Mouse (Mus musculus) forebrain, embryonic 10.5 days (tissue): ENCODE data around the gene Alox5ap. TPM values are rescaled to one million over a fixed set of nuclear protein-coding genes. Genes with fewer than 3 reads are reported as not detected.
A peak's percentile ranks its signal among the peaks of the same experiment; 100 is the strongest.

Source experiments
- DNase-seq: peaks from one replicate; pipeline ENCODE4 v3.0.0-alpha.2; 2017; ENCODE audit warnings: low spot score; ENCODE audit errors: extremely low spot score
- H3K27ac ChIP-seq: fragments of 300-500 bp; sonication (generic); 2 replicates; pipeline ENCODE4 v1.5.1; 2016; ENCODE audit warnings: mild to moderate bottlenecking
- H3K27me3 ChIP-seq: fragments of 300-500 bp; sonication (generic); 2 replicates; pipeline ENCODE4 v1.6.1; 2016; ENCODE audit warnings: mild to moderate bottlenecking; ENCODE audit not compliant: poor library complexity, severe bottlenecking
- H3K36me3 ChIP-seq: fragments of 300-500 bp; sonication (generic); replicated peaks from 2 replicates; pipeline ENCODE4 v1.6.1; 2016; ENCODE audit warnings: mild to moderate bottlenecking, moderate library complexity
- H3K4me1 ChIP-seq: fragments of 300-500 bp; sonication (generic); 2 replicates; pipeline ENCODE4 v1.6.1; 2016
- H3K4me3 ChIP-seq: fragments of 300-500 bp; sonication (generic); 2 replicates; pipeline ENCODE4 v1.5.1; 2016; ENCODE audit warnings: mild to moderate bottlenecking, moderate library complexity
- H3K9me3 ChIP-seq: fragments of 300-500 bp; sonication (generic); 2 replicates; pipeline ENCODE4 v1.6.1; 2016; ENCODE audit warnings: mild to moderate bottlenecking, moderate library complexity
- WGBS: fragments of 180-500 bp; shearing (Covaris S2); methylation state at CpG from one replicate; pipeline ENCODE4 v1.1.7; 2016; 5-methylcytosine and 5-hydroxymethylcytosine counted together
- polyA plus RNA-seq: library from polyadenylated mRNA; unstranded; fragments of >200 nt; fragmentation: Nextera tagmentation; extraction: Ambion mirVana; gene quantifications from 2 replicates; pipeline ENCODE4 v1.2.1, GENCODE M21; 2016

Gene Alox5ap
- polyA plus RNA-seq, 1 experiment from 2014 or later, result 3.9 TPM

- Histone ChIP-seq H3K4me1 (peaks cover 16% of the 10 kb centered on the region), H3K27me3 (peaks cover 21% of the 10 kb centered on the region), H3K36me3 (no peaks in the 10 kb centered on the region), H3K4me3 (no peak overlapping the region), H3K27ac (no peak overlapping the region), H3K9me3 (no peaks in the 10 kb centered on the region; the same call in 1 of the 2 replicates)
- 86% methylated on average over 5 of the region's 5 CpGs for WGBS
- DNase-seq, result no peak
Observed at GRCm38 (mm10) chr5:149291266-149291665, 26.7 kb downstream of the Alox5ap start.

GRCm38 (mm10) chr5:149293071-149293470 is 28.5 kb downstream of the Alox5ap start:
- peaks cover 3% of the 10 kb centered on the region; the same call in 1 of the 2 replicates for H3K9me3 ChIP-seq
- DNase-seq, result no peak
- no peaks in the 10 kb centered on the region for H3K4me1 ChIP-seq
- H3K27ac ChIP-seq, result no peak overlapping the region
- no peaks in the 10 kb centered on the region for H3K36me3 ChIP-seq
- WGBS, result 92% methylated on average over 4 of the region's 4 CpGs
- no peak overlapping the region for H3K4me3 ChIP-seq
- peaks cover 3% of the 10 kb centered on the region for H3K27me3 ChIP-seq

- no peaks in the 10 kb centered on the region for H3K27me3 ChIP-seq
- WGBS, result 94% methylated on average over 6 of the region's 6 CpGs
- H3K9me3 ChIP-seq, result peaks cover 3% of the 10 kb centered on the region; the same call in 1 of the 2 replicates
- H3K4me1 ChIP-seq, result no peaks in the 10 kb centered on the region
- H3K27ac ChIP-seq, result no peak overlapping the region
- H3K36me3 ChIP-seq, result no peaks in the 10 kb centered on the region
- no peak overlapping the region for H3K4me3 ChIP-seq
- no peak for DNase-seq
Observed at GRCm38 (mm10) chr5:149296808-149297207, 32.2 kb downstream of the Alox5ap start.

- Histone ChIP-seq H3K36me3 (no peaks in the 10 kb centered on the region), H3K4me3 (no peak overlapping the region), H3K9me3 (peaks cover 3% of the 10 kb centered on the region; the same call in 1 of the 2 replicates), H3K27me3 (no peaks in the 10 kb centered on the region), H3K27ac (no peak overlapping the region), H3K4me1 (no peaks in the 10 kb centered on the region)
- WGBS, result 77% methylated on average over 2 of the region's 2 CpGs
- no peak for DNase-seq
Observed at GRCm38 (mm10) chr5:149297464-149297863, 32.9 kb downstream of the Alox5ap start.

- no peak for DNase-seq
- H3K36me3 ChIP-seq, result no peaks in the 10 kb centered on the region
- no peak overlapping the region for H3K4me3 ChIP-seq
- 71% methylated on average over 4 of the region's 4 CpGs for WGBS
- no peaks in the 10 kb centered on the region for H3K4me1 ChIP-seq
- no peaks in the 10 kb centered on the region for H3K27me3 ChIP-seq
- no peak overlapping the region for H3K27ac ChIP-seq
- peaks cover 3% of the 10 kb centered on the region; the same call in 1 of the 2 replicates for H3K9me3 ChIP-seq
Observed at GRCm38 (mm10) chr5:149298234-149298633, 33.7 kb downstream of the Alox5ap start.

- no peaks in the 10 kb centered on the region for H3K27me3 ChIP-seq
- H3K9me3 ChIP-seq, result peaks cover 3% of the 10 kb centered on the region; the same call in 1 of the 2 replicates
- no peak for DNase-seq
- no peaks in the 10 kb centered on the region for H3K36me3 ChIP-seq
- H3K4me3 ChIP-seq, result no peak overlapping the region
- WGBS, result 66% methylated on average over 23 of the region's 23 CpGs
- peaks cover 21% of the 10 kb centered on the region for H3K4me1 ChIP-seq
- peak overlapping the region; percentile 45; the same call in 1 of the 2 replicates for H3K27ac ChIP-seq
Observed at GRCm38 (mm10) chr5:149312884-149313652, 48.5 kb downstream of the Alox5ap start.

GRCm38 (mm10) chr5:149314514-149315081 is 50.0 kb downstream of the Alox5ap start:
- Histone ChIP-seq H3K27ac (no peak overlapping the region), H3K9me3 (peaks cover 3% of the 10 kb centered on the region; the same call in 1 of the 2 replicates), H3K36me3 (no peaks in the 10 kb centered on the region), H3K27me3 (0 out of 2 replicates have a peak, but pooled peaks cover 5% of the 10 kb centered on the region), H3K4me3 (no peak overlapping the region), H3K4me1 (peaks cover 28% of the 10 kb centered on the region)
- WGBS, result 89% methylated on average over 12 of the region's 12 CpGs
- DNase-seq, result no peak

GRCm38 (mm10) chr5:149316926-149317325 is 52.4 kb downstream of the Alox5ap start:
- H3K4me3 ChIP-seq, result no peak overlapping the region
- WGBS, result 26% methylated on average over 4 of the region's 4 CpGs
- no peaks in the 10 kb centered on the region for H3K36me3 ChIP-seq
- 0 out of 2 replicates have a peak, but pooled peaks cover 5% of the 10 kb centered on the region for H3K27me3 ChIP-seq
- H3K27ac ChIP-seq, result peak overlapping the region; percentile 51; the same call in 1 of the 2 replicates
- H3K4me1 ChIP-seq, result peaks cover 51% of the 10 kb centered on the region
- peak; percentile 45 for DNase-seq
- peaks cover 3% of the 10 kb centered on the region; the same call in 1 of the 2 replicates for H3K9me3 ChIP-seq

GRCm38 (mm10) chr5:149319874-149320323 is 55.3 kb downstream of the Alox5ap start:
- no peaks in the 10 kb centered on the region for H3K36me3 ChIP-seq
- peaks cover 3% of the 10 kb centered on the region; the same call in 1 of the 2 replicates for H3K9me3 ChIP-seq
- H3K27ac ChIP-seq, result peak overlapping the region; percentile 84
- 0 out of 2 replicates have a peak, but pooled peaks cover 5% of the 10 kb centered on the region for H3K27me3 ChIP-seq
- no peak for DNase-seq
- H3K4me3 ChIP-seq, result peak overlapping the region; percentile 39
- H3K4me1 ChIP-seq, result peaks cover 66% of the 10 kb centered on the region
- WGBS, result 28% methylated on average over 9 of the region's 9 CpGs

- Histone ChIP-seq H3K27me3 (0 out of 2 replicates have a peak, but pooled peaks cover 5% of the 10 kb centered on the region), H3K4me1 (peaks cover 74% of the 10 kb centered on the region), H3K36me3 (no peaks in the 10 kb centered on the region), H3K9me3 (no peaks in the 10 kb centered on the region), H3K4me3 (peak overlapping the region; percentile 39), H3K27ac (peak overlapping the region; percentile 84)
- peak; percentile 83 for DNase-seq
- under 1% methylated on average over 15 of the region's 15 CpGs for WGBS
Observed at GRCm38 (mm10) chr5:149320534-149321482, 56.2 kb downstream of the Alox5ap start.

- H3K4me3 ChIP-seq, result no peak overlapping the region
- no peaks in the 10 kb centered on the region for H3K36me3 ChIP-seq
- H3K27me3 ChIP-seq, result 0 out of 2 replicates have a peak, but pooled peaks cover 5% of the 10 kb centered on the region
- DNase-seq, result no peak
- peak overlapping the region; percentile 84 for H3K27ac ChIP-seq
- H3K4me1 ChIP-seq, result peaks cover 67% of the 10 kb centered on the region
- WGBS, result 64% methylated on average over 15 of the region's 15 CpGs
- no peaks in the 10 kb centered on the region for H3K9me3 ChIP-seq
Observed at GRCm38 (mm10) chr5:149321909-149322841, 57.6 kb downstream of the Alox5ap start.
